Mouse (Mus musculus) mouse trophoblast stem cell (cell line): ENCODE results near the gene Hormad1.

Source experiments
- in situ Hi-C, 2 experiments: fragments of 300-500 bp; cut with MseI, MboI; formaldehyde crosslinking; loops; 2 replicates in 1 of 2; 3 replicates in 1 of 2; pipeline ENCODE4 v1.15.1; 2025

Hormad1 gene

GRCm38 (mm10) chr3:95636072-95636471 is 76.6 kb downstream of the Hormad1 start:
- in situ Hi-C loops = no loop called here
